Mouse (Mus musculus) forebrain, embryonic 15.5 days (tissue): ENCODE data around the gene 9130213A22Rik. TPM values are rescaled to one million over a fixed set of nuclear protein-coding genes. Genes with fewer than 3 reads are reported as not detected.

Experiments used
- ATAC-seq: fragments of 200-750 bp; cut with Nextera tagmentation; replicated peaks from 2 replicates; pipeline ENCODE4 v1.8.0; 2017; ENCODE audit warnings: mild to moderate bottlenecking, moderate TSS enrichment, moderate library complexity
- H3K27ac ChIP-seq: fragments of 300-500 bp; sonication (generic); replicated peaks from 2 replicates; pipeline ENCODE4 v1.5.1; 2015; ENCODE audit warnings: mild to moderate bottlenecking, inconsistent platforms
- H3K27me3 ChIP-seq: fragments of 300-500 bp; sonication (generic); 2 replicates; pipeline ENCODE4 v1.6.1; 2015; ENCODE audit warnings: inconsistent platforms
- H3K36me3 ChIP-seq: fragments of 300-500 bp; sonication (generic); 2 replicates; pipeline ENCODE4 v1.6.1; 2015; ENCODE audit warnings: mild to moderate bottlenecking, inconsistent platforms
- H3K4me1 ChIP-seq: fragments of 300-500 bp; sonication (generic); 2 replicates; pipeline ENCODE4 v1.6.1; 2015; ENCODE audit warnings: inconsistent platforms
- H3K4me2 ChIP-seq: fragments of 300-500 bp; sonication (generic); replicated peaks from 2 replicates; pipeline ENCODE4 v1.6.1; 2015; ENCODE audit warnings: mild to moderate bottlenecking, inconsistent platforms
- H3K4me3 ChIP-seq: fragments of 300-500 bp; sonication (generic); 2 replicates; pipeline ENCODE4 v1.5.1; 2015; ENCODE audit warnings: mild to moderate bottlenecking, inconsistent platforms
- H3K9ac ChIP-seq: fragments of 300-500 bp; sonication (generic); replicated peaks from 2 replicates; pipeline ENCODE4 v1.6.1; 2015; ENCODE audit warnings: mild to moderate bottlenecking, inconsistent platforms
- H3K9me3 ChIP-seq: fragments of 300-500 bp; sonication (generic); 2 replicates; pipeline ENCODE4 v1.6.1; 2016; ENCODE audit warnings: inconsistent platforms
- WGBS: fragments of 180-500 bp; shearing (Covaris S2); methylation state at CpG from one replicate; pipeline ENCODE4 v1.1.7; 2015; ENCODE audit warnings: mixed read lengths; 5-methylcytosine and 5-hydroxymethylcytosine counted together
- polyA plus RNA-seq: library from polyadenylated mRNA; unstranded; fragments of >200 nt; fragmentation: Nextera tagmentation; extraction: Ambion mirVana; gene quantifications from 2 replicates; pipeline ENCODE4 v1.2.1, GENCODE M21; 2015

9130213A22Rik gene
- polyA plus RNA-seq, 1 experiment from 2014 or later = 0.38 TPM

DNA sequence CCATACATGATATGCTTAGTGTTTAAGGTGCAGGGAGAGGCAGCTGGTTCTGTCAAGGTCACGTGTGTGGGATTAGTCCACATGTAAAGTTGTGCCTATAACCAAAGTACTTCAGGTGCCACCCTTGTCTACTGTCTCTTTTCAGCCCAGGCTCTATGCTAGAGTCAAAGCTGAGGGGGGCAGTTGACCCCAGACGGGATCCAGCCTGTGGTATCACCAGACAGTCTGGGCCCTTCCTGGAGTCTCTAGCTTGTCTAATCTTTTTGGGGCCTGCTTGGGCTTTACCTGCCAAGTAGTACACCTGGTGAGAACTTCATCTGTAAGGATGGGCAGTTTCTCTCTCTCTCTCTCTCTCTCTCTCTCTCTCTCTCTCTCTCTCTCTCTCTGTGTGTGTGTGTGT is 34.8 kb downstream of the 9130213A22Rik start:
- Histone ChIP-seq H3K4me3 (no peak overlapping the region; the same call in 1 of the 2 replicates), H3K4me1 (peaks cover 31% of the 10 kb centered on the region), H3K27ac (peak overlapping the region; percentile 94), H3K9ac (peak overlapping the region; percentile 100; the same call in 1 of the 2 replicates), H3K27me3 (no peaks in the 10 kb centered on the region), H3K9me3 (no peaks in the 10 kb centered on the region), H3K4me2 (no peak overlapping the region; the same call in 1 of the 2 replicates), H3K36me3 (peaks cover 10% of the 10 kb centered on the region; the same call in 1 of the 2 replicates)
- WGBS = 67% methylated on average over 2 of the region's 2 CpGs
- no peak for ATAC-seq

DNA sequence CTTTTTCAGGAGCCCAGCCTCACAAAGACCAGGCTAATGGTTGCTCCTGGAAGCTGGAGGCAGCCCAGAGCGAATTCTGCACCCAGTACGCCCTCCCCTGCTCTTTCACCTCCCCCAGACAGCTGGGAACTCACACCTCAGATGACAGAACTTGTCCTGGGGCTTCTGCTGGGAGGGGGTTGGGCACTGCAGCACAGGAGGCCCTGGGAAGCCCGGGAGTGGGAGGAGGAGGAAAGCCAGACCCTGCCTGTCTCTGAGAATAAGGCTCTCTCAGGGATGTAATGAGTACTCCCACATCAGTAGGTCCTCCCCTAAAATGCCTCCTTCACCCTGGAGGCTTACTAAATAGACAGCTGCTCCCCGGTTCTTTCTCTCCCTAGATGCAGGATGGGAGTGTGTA is 35.3 kb downstream of the 9130213A22Rik start:
- H3K4me3 ChIP-seq = no peak overlapping the region
- no peaks in the 10 kb centered on the region for H3K9me3 ChIP-seq
- peaks cover 9% of the 10 kb centered on the region; the same call in 1 of the 2 replicates for H3K36me3 ChIP-seq
- H3K27ac ChIP-seq = no peak overlapping the region
- 35% methylated on average over 4 of the region's 4 CpGs for whole genome bisulfite sequencing
- no peak overlapping the region for H3K4me2 ChIP-seq
- H3K4me1 ChIP-seq = peaks cover 31% of the 10 kb centered on the region
- no peak overlapping the region for H3K9ac ChIP-seq
- no peak for ATAC-seq
- H3K27me3 ChIP-seq = no peaks in the 10 kb centered on the region

DNA sequence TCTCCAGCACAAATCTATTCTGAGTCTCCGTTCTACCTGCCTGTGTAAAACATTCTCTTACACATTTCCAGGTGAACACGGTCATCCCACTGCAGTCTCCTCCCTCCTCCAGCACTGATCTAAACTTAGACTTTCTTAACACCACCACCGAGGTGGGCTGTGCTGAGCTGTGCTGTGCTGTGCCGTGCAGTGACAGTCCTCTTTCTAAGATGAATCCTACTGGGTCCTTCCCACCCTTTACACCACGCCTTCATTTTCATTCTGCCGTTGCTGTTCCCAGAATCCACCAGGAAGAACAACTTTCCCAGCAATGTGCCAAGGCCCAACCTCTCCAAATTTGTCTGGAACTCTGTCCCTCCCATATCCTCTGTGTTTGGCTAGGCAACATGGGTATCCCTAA is 36.0 kb downstream of the 9130213A22Rik start:
- Histone ChIP-seq H3K4me1 (peaks cover 27% of the 10 kb centered on the region), H3K36me3 (peaks cover 2% of the 10 kb centered on the region; the same call in 1 of the 2 replicates), H3K27ac (no peak overlapping the region), H3K9me3 (no peaks in the 10 kb centered on the region), H3K4me2 (no peak overlapping the region), H3K27me3 (no peaks in the 10 kb centered on the region), H3K9ac (no peak overlapping the region), H3K4me3 (no peak overlapping the region)
- ATAC-seq = no peak
- WGBS = 68% methylated on average over 6 of the region's 6 CpGs

DNA sequence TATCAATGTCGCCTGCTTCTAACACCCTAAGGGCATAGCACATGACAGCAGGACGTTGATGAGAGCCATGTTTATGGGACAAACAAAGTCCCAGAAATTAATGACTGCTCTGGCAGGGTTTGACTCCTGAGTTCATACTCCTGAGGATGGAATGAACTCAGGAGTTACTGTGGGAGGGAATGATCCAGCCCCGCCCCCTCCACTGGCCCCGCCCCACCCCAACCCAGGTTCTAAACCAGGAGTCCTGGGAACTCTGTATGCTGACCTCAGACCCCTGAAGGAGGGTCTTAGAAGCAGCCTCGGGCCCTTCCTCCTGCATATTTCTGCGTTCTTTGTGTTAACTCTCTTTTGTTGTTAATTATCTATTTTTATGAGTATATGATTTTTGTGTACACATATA is 36.8 kb downstream of the 9130213A22Rik start:
- Histone ChIP-seq H3K27me3 (no peaks in the 10 kb centered on the region), H3K9ac (no peak overlapping the region), H3K27ac (no peak overlapping the region), H3K4me3 (no peak overlapping the region), H3K9me3 (no peaks in the 10 kb centered on the region), H3K36me3 (no peaks in the 10 kb centered on the region), H3K4me1 (peaks cover 20% of the 10 kb centered on the region), H3K4me2 (no peak overlapping the region)
- no peak for ATAC-seq
- WGBS = 64% methylated on average over 6 of the region's 6 CpGs

DNA sequence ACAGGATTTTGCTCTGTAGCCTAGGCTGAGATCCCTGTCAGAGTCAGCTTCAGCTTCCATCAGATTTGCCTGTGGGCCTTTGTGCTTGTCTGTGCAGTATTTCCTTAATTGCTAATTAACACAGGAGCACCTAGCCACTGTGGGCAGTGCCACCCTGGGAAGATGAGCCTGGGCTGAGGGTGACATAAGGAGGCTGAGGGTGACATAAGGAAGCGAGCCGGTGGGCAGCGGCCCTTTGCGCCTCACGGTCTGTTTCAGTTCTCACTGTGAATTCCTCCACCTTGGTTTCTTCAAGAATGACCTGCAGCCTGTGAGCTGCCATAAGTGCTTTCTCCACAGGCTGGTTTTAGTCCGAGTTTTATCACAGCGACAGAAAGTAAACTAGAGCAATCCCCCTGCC is 40.8 kb downstream of the 9130213A22Rik start:
- ATAC-seq = no peak
- Histone ChIP-seq H3K4me3 (no peak overlapping the region), H3K9me3 (no peaks in the 10 kb centered on the region), H3K4me1 (no peaks in the 10 kb centered on the region), H3K27ac (no peak overlapping the region), H3K9ac (no peak overlapping the region), H3K36me3 (no peaks in the 10 kb centered on the region), H3K27me3 (no peaks in the 10 kb centered on the region), H3K4me2 (no peak overlapping the region)
- WGBS = 86% methylated on average over 7 of the region's 7 CpGs

DNA sequence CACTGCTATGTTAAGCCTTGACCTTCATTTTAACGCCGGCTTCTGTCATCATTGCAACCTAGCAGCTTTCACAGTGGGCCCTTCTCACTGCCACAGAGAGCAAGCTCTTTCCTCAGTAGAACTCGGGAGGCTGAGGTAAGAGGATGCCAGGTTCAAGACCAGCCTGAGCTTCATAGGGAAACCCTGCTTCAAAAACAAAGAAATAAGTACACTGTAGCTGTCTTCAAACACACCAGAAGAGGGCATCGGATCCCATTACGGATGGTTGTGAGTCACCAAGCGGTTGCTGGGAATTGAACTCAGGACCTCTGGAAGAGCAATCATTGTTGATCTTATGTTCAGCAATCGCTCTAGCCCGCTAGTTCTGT is 41.5 kb downstream of the 9130213A22Rik start:
- no peak for ATAC-seq

DNA sequence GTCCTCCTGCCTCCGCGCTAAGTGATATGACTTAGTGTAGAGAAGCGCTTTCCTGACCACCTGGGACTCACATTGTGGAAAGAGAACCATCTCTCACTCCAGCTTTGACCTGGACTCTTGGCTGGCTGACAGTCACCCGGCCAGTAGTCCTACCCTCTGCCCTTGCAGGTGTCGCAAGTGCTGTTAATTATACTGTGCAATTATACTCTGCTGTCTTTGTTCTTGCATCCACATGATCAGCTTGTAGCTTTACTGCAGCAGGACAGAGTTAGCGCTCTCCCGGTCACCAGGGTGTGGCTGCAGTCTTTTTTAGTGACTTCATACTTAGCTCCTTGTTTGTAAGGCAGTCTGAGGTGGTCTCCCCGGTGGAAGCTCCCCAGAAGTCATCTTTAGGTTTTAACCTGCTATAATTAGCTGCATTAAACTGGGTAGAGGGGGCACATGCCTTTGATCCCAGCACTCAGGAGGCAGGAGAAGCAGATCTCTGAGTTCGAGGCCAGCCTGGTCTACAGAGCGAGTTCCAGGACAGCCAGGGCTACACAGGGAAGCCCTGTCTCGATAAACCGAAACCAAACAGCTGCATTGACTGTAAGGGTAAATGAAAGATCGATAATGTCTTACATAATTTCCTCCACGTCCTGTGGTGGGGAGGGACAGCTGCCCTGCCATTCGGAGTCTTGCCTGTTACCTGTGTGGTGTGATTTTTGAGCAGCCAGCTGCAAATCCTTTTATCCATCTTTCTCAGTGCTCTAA is 42.1 kb downstream of the 9130213A22Rik start:
- no peaks in the 10 kb centered on the region for H3K4me1 ChIP-seq
- H3K4me2 ChIP-seq = no peak overlapping the region
- no peaks in the 10 kb centered on the region for H3K36me3 ChIP-seq
- no peaks in the 10 kb centered on the region for H3K27me3 ChIP-seq
- H3K27ac ChIP-seq = no peak overlapping the region
- no peak overlapping the region for H3K4me3 ChIP-seq
- 82% methylated on average over 15 of the region's 15 CpGs for WGBS
- no peak overlapping the region for H3K9ac ChIP-seq
- ATAC-seq = no peak
- no peaks in the 10 kb centered on the region for H3K9me3 ChIP-seq

More for the DNA sequence above, 41.5 kb downstream of the 9130213A22Rik start:
- H3K9ac ChIP-seq = no peak overlapping the region
- no peaks in the 10 kb centered on the region for H3K9me3 ChIP-seq
- H3K27ac ChIP-seq = no peak overlapping the region
- no peaks in the 10 kb centered on the region for H3K36me3 ChIP-seq
- no peaks in the 10 kb centered on the region for H3K4me1 ChIP-seq
- H3K27me3 ChIP-seq = no peaks in the 10 kb centered on the region
- no peak overlapping the region for H3K4me3 ChIP-seq
- WGBS = 87% methylated on average over 8 of the region's 8 CpGs
- no peak overlapping the region for H3K4me2 ChIP-seq

DNA sequence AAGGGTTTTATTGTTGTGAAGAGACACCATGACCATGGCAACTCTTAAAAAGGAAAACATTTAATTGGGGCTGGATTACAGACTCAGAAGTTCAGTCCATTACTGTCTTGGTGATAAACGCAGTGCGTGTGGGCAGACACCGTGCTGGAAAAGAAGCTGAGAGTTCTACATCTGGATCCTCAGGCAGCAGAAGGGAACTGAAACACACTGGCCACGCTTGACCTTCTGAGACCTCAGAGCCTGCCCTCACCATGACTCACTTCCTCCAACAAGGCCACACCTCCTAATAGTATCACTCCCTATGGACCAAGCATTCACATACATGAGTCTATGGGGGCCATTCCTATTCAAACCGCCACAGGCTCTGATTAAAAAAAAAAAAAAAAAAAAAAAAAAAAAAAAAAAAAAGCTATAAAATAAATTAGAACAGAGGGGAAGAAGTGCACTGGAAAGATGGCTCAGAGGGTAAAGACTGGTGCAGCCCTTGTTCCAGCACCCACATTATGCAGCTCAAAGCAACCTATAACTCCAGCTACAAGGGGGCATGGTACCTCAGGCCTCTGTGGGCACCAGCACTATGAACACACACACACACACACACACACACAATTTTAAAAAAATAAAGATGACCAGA is 43.5 kb downstream of the 9130213A22Rik start:
- Histone ChIP-seq H3K36me3 (no peaks in the 10 kb centered on the region), H3K9ac (no peak overlapping the region), H3K9me3 (no peaks in the 10 kb centered on the region), H3K27me3 (no peaks in the 10 kb centered on the region), H3K27ac (no peak overlapping the region), H3K4me1 (peaks cover 5% of the 10 kb centered on the region), H3K4me2 (no peak overlapping the region), H3K4me3 (no peak overlapping the region)
- no peak for ATAC-seq
- 78% methylated on average over 5 of the region's 5 CpGs for WGBS

DNA sequence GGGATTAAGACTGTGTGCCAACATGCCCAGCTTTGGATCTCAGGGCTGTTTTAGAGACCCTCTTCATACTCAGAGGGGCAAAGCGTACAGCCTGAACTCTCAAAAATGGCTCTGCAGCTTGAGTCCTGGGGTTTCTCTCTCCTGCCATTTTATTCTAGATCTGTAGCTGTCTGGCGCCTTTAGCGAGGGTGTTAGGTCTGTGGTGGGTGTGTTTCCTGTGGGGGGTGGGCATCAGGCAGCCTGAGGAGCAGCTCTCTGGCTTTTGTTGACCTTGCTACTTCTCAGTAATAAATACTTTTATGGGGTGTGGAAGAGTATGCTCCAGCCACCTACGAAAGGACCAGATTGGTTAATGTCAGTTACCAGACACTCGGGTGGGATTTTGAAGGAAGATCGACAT is 44.3 kb downstream of the 9130213A22Rik start:
- Histone ChIP-seq H3K4me1 (peaks cover 11% of the 10 kb centered on the region), H3K27ac (no peak overlapping the region), H3K4me3 (no peak overlapping the region), H3K9me3 (no peaks in the 10 kb centered on the region), H3K36me3 (no peaks in the 10 kb centered on the region), H3K27me3 (no peaks in the 10 kb centered on the region), H3K4me2 (no peak overlapping the region), H3K9ac (no peak overlapping the region)
- 89% methylated on average over 6 of the region's 6 CpGs for WGBS
- ATAC-seq = no peak

DNA sequence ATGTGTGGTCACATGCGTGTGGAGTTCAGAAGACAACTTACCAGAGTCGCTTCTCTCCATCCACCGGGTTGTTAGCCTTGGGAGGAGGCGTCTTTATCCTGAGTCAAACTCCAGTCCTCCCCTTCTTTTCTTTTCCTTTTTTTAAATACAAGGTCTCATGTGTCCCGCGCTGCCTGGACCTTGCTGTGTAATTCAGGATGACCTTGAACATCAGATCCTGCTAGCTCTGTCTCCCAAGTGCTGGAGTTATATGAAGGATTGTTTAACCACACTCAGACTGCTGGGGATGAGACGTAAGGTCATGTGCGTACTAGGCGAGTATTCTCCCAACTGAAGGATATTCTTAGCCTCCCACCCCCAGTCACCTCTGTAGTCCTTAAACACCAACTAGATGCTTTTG is 45.1 kb downstream of the 9130213A22Rik start:
- no peaks in the 10 kb centered on the region for H3K36me3 ChIP-seq
- peaks cover 16% of the 10 kb centered on the region for H3K4me1 ChIP-seq
- 86% methylated on average over 9 of the region's 9 CpGs for WGBS
- H3K27me3 ChIP-seq = no peaks in the 10 kb centered on the region
- H3K9ac ChIP-seq = no peak overlapping the region
- no peak overlapping the region for H3K4me3 ChIP-seq
- no peak overlapping the region for H3K27ac ChIP-seq
- no peaks in the 10 kb centered on the region for H3K9me3 ChIP-seq
- no peak overlapping the region for H3K4me2 ChIP-seq
- ATAC-seq = no peak

DNA sequence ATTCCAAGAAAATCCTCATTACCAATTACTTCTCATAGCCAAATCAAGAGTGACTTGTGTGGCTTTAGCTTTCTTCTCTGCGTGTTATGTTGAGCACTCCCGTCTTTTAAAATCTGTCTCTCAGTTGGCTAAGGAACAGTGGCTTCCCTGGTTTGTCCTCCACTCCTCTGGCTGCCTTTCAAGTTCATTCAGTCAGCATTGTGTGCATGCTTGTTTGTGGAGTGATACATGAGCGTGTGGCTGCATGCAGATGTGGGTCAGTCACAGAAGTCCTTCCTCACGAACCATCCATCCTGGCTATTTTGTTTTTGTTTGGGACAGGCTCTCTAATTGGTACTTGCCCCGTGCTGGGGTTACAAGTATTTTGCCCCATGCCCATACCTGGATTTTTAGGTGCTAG is 45.8 kb downstream of the 9130213A22Rik start:
- H3K4me3 ChIP-seq = no peak overlapping the region
- no peaks in the 10 kb centered on the region for H3K9me3 ChIP-seq
- peaks cover 23% of the 10 kb centered on the region for H3K4me1 ChIP-seq
- no peaks in the 10 kb centered on the region for H3K27me3 ChIP-seq
- no peak overlapping the region for H3K4me2 ChIP-seq
- no peaks in the 10 kb centered on the region for H3K36me3 ChIP-seq
- H3K27ac ChIP-seq = no peak overlapping the region
- 55% methylated on average over 5 of the region's 5 CpGs for WGBS
- no peak overlapping the region for H3K9ac ChIP-seq
- no peak for ATAC-seq

DNA sequence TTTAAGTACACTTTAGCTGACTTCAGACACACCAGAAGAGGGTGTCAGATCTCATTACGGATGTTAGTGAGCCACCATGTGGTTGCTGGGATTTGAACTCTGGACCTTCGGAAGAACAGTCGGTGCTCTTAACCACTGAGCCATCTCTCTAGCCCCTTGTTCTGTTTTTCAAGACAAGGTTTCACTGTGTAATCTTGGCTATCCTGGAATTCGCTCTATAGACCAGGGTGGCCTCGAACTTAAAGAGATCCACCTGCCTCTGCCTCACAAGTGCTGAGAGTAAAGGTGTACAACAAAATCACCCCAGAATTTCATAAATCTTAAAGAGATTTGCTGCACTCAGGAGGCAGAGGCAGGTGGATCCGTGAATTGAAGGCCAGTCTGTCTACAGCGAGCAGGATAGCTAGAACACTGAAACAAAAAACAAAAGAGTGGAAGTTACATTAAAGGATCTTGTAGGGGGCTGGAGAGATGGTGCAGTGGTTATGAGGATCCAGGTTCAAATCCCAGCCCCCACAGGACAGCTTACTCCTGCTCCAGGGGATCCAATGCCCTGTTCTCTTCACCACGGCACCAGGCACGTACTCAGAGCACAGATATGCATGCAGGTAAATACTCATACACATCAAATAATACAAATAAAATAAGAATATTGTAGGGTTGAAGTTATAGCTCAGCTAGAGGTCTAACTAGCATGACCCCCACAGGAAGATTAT is 46.5 kb downstream of the 9130213A22Rik start:
- Histone ChIP-seq H3K9ac (no peak overlapping the region), H3K4me3 (no peak overlapping the region), H3K27me3 (no peaks in the 10 kb centered on the region), H3K9me3 (no peaks in the 10 kb centered on the region), H3K4me1 (peaks cover 29% of the 10 kb centered on the region), H3K4me2 (no peak overlapping the region), H3K36me3 (no peaks in the 10 kb centered on the region), H3K27ac (no peak overlapping the region)
- no peak for ATAC-seq
- 39% methylated on average over 9 of the region's 9 CpGs for WGBS
